Mouse (Mus musculus) E14TG2a.4 (cell line): ENCODE measurements at regions not wholly inside any gene's neighbourhood (a gene's known extent, or its start where the extent isn't known, plus 50 kb on each side); places are given as distances from the start of the nearest gene placed in this dataset.

Experiments
- CTCF ChIP-seq: conservative IDR thresholded peaks from 2 replicates; pipeline ENCODE4 v1.5.1; 2014; ENCODE audit warnings: low read length
- NANOG ChIP-seq: IDR thresholded peaks from 2 replicates; pipeline ENCODE4 v1.6.1; 2014; ENCODE audit warnings: borderline replicate concordance, low read length, mixed read lengths
- POU5F1 ChIP-seq: IDR thresholded peaks from 2 replicates; pipeline ENCODE4 v1.6.1; 2014; ENCODE audit warnings: low read length, borderline replicate concordance

DNA sequence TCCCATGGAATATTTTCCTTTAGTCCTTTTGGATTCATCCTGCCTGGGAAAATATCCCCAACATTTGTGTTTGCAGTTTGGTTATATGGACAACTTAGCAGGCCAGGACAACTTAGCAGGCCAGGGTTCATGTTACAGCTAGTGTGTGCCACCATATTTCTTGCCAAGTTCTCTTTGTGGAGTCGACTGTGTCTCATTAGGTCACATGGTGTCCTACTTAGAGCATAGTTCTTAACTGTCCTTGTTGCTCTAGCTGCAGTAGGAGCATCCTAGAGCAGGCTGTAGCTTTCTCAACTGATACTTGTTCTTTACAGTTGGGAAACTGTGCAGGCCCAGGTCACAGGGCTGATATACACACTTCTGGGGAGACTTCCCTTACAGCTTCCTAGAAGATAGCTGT lies 126.4 kb upstream of the Sox11 start:
- TF ChIP-seq CTCF (no peak), POU5F1 (no peak), NANOG (no peak)
